Mouse (Mus musculus) bone marrow macrophage, adult 2 months (primary cell): ENCODE measurements around the gene Pla2g5.

Source experiments
- CTCF ChIP-seq: IDR thresholded peaks from 2 replicates; pipeline ENCODE4 v1.5.1; 2012; ENCODE audit warnings: low read depth, mild to moderate bottlenecking, low read length, moderate library complexity
- POLR2A ChIP-seq: IDR thresholded peaks from 2 replicates; pipeline ENCODE4 v1.6.1; 2012; ENCODE audit warnings: mild to moderate bottlenecking, low read depth, low read length, borderline replicate concordance

DNA sequence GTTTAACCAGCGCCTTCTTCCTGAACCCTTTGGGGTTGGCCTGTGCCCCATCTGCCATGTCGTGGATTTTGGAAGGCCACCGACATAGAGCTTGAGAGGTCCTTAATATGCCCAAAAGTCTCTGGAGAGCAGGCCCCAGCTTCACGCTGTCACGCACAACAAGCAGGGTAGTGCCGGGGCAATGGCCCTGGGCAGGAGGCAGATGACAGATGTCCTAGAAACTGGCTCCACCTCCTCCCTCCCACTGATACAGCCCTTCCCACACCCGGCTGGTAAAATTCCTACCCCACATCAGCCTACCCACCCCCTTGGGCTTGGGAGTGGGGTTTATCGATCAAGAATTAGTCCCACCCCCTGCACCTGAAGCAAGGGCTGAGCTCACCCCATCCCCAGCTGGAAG, 105.9 kb downstream of the Pla2g5 start, which contains the start of gene Pla2g2f:
- no peak for TF ChIP-seq POLR2A
- no peak for TF ChIP-seq CTCF
